Mouse (Mus musculus): Measurements from ENCODE around the gene Casp7.
"Not testable (repeated sequence)": the region's sequence is repeated elsewhere in the genome, so short reads cannot be mapped to it uniquely, and the experiment has no call there.

Gene Casp7

DNA sequence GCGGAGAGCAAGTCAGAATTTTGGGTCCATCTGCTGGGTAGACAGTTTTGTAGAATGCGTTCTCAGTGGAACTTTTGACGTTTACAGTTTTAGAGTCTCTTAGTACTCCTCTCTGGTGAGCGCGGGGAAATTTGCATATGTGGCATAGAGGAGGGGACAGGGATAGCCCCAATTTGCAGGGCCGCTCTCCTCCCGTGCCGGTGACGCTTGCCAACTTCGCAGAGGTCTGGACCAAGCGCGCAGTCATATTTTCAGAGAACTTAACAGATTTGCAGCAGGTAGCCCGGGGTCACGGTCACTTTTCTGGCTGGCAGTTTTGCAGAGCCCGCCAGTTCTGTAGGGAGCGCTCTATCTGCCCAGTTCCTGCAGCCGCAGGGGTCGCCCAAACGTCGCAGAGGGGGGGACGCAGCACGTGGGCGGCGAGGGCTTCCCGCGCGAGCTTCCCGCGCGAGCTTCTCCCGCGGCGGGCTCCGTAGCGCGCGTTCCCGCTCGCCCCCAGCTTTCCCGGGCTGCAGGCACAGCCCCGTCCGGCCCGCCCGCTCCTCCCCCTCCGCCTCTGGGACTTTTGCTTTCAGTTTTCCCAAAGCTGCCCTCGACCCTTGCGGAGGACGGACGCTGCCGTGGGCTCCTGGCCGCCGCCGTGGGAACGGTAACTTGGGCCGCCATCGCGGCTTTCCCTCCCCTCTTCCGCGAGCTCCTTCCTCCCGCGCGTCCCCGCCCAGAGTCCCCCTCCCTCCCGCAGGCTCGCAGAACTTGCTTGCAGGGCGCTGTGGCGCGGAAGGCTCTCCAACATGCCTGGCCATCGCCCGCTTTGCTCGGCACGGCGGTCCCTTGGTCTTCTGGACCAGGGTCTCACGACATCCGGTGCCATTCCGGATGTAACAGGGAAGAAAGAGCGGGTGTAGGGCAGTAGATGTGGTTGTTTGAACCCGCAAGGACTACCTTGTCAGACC is at the start of gene Casp7:
Casp7 (plus strand) TSS at position 461 of the 953 bp plus-strand sequence.
- peak; percentile 49 for DNase-seq (ENCODE audit: low spot score)

DNA sequence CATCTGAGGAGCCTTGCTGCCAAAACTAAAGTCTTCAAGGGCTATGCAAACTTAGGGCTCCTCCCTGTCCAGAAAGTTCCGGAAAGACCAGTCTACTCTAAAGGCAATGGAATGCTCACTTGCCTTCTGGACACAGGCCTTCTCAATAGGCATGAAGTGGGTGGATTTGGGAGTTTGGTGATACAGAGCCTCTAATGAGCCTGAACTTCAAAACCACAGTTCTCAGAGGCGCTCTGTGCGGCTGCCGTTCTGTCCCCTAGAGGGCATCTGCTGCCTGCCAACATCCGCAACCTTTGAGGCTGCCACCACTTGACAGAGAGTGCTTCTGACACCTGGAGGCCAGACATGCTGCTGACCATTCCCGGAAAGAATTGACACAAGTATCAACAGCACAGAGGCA is 47.6 kb upstream of the Casp7 start:
- no peak for DNase-seq (ENCODE audit: low spot score)

- no peak for DNase-seq (ENCODE audit: low spot score)
Measured at GRCm38 (mm10) chr19:56353689-56354088, 43.2 kb upstream of the Casp7 start.

- DNase-seq (ENCODE audit: low spot score): no peak
Measured at GRCm38 (mm10) chr19:56355201-56355600, 41.7 kb upstream of the Casp7 start.

DNA sequence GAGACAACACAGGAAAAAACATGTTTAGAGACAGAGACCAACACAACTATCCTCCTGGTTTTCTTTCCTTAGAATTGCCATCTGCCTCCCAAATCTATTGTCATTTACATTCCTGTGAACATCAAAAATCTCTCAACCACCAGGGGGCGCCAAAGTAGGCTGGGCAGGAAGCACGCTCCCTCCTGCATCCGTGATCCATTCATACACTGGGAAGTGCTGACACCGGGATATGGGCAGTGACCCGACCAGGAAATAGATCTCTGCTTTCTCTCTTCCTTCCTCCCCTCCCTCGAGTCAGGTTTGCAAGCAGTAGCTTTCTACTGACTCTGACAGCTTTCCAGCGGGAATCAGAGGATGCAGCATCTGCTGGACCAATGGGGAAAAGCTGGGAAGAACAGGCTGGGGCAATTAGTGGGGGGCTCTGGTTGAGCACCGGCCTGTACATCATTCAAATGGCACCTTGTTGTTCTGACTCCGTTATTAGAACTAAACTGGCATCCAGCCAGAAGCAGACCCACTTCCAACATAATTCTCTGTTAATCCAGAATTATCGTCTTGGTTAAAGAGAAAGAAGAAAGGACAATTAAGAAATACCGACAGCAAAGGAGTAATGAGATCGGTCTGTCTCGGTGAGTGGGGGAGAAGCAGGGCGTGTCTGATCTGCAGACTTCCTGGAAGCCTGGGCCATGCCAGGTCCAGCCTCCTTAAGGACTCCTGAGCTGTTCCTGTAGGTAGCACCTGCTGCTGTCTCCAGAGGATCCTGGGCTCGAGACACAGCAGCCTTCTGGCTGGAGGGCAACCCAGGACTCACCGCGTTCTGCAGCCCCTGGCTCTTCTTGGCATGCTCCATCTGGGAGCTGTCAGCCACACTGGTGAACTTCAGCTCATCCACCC is 40.2 kb upstream of the Casp7 start:
- peak; percentile 64 for DNase-seq (ENCODE audit: low spot score)

GRCm38 (mm10) chr19:56357374-56357708 is 39.6 kb upstream of the Casp7 start:
- DNase-seq (ENCODE audit: low spot score): not testable (repeated sequence)

DNA sequence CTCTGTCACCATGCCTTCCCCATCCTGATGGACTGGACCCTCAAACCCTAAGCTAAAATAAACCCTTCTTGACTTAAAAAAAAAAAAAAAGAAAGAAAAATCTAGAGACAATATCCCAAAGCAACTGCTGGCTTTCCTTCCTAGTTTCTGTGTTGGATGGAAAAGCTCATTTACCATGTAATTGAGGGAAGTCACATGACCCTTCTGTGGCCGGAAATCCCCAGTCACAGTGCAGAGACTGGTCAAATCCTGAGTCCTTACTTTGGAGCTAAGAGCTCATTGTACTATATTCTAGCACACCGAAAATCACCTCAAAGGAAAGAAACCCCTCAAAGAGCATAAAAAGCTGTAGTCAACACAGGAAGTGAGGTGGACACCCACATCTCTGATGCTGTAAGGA is 38.0 kb upstream of the Casp7 start:
- no peak for DNase-seq (ENCODE audit: low spot score)

DNA sequence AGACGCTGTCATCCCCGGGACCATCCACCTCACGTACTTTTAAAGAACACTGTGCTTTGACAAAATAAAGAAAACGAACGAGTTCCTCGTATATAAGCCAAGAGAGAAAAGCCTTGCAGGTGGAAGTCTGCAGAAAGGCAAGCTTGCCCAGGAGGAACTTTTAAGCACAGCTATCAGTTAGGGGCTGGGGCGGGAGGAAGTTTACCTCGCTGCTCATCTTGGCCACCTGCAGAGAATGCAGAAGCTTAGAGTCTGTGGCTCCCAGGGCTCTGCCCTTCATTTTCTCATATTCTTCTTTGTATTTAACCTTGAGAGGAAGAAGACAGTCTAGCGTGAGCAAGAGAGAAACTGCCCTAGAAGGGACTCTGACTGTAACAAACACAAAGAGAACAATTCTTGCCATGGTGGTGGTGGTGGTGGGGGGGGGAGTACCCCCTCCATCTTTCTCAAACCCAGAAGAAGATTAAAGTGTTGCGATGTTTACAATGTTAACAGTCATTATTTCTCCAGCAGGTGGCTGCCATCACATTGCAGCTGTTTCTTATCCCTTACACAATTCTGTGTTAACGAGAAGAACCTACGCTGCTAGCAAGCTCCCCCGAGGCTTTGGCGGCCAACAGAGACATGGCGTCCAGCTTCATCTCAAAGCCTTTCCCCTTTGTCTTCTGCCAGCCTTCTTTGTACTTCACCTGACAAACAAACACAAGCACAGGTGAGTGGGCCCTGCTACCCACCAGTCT is 33.0 kb upstream of the Casp7 start:
- DNase-seq (ENCODE audit: low spot score): no peak

DNA sequence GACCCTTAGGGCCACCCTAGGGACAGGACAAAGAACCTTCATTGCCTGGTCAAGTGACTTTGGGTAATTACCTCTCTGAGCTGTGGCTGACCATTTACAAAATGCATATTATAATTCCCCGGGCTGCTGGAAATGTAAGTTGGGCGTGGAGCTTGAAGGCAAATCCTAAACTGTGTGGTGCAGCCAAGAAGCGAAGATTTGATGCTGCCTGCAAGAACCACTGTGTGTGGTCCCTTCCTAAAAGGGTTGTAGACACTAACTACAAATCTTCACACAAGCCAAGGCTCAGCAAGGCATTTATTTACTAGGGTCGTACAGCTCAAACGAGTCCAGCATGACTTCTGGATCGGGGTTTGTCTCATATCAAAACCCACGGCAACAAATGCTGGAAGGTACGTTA is 32.4 kb upstream of the Casp7 start:
- no peak for DNase-seq (ENCODE audit: low spot score)

DNA sequence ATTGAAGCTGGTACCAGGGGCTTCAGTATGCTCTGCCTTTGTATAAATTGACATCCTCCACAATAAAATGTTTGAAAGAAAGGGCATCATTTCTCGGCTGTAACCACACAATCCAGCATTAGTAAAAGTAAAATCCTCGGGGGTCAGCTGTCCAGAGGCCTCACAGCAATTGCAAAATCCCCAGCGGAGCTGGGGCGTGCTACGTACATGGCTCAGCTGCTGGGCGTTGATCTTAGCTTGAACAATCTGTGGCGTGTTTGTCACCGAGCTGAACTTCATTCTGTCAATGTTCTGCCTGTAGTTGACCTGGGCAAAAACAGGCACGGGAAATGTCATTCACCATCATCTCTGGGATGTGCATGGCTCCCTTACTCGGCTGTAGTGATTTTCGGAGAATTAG is 30.8 kb upstream of the Casp7 start:
- no peak for DNase-seq (ENCODE audit: low spot score)

DNA sequence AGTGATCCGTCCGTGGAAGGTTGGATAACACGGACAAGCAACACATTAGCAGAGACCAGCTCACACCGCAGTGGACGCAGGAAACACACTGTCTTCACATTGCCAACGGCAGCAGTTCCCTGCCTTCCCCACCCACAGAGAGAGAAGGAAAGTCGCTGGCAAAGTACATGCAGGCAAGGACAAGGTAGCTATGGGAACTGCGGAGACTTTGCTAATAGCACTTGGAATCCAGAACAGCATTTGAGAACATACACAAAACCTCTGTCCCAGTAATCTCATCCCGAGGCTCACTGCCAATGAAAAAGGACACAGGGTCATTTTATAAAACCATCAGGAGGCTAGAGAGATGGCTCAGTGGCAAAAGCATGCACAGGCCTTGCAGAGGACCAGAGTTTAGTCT is 30.3 kb upstream of the Casp7 start:
- DNase-seq (ENCODE audit: low spot score): no peak

DNA sequence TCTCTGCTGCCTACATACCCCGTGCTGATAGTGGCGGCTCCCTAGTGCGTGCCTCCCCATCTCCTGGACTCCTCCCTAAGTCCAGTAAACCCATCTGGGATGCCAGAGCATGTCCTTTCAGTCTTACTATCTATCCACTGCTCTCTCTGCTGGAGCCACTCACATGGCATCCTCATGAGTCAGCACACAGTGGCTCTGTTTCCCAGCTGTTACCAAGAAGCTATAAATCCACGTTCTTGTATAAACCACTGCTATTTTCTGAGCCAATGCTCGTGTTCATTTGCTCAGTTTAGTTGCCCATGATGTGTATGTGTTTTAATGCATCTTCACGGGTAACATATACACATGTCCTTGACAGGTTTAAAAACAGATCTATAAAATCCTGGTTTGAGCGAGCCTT is 29.2 kb upstream of the Casp7 start:
- no peak for DNase-seq (ENCODE audit: low spot score)

GRCm38 (mm10) chr19:56368912-56369311 is 28.0 kb upstream of the Casp7 start:
- DNase-seq (ENCODE audit: low spot score): no peak

DNA sequence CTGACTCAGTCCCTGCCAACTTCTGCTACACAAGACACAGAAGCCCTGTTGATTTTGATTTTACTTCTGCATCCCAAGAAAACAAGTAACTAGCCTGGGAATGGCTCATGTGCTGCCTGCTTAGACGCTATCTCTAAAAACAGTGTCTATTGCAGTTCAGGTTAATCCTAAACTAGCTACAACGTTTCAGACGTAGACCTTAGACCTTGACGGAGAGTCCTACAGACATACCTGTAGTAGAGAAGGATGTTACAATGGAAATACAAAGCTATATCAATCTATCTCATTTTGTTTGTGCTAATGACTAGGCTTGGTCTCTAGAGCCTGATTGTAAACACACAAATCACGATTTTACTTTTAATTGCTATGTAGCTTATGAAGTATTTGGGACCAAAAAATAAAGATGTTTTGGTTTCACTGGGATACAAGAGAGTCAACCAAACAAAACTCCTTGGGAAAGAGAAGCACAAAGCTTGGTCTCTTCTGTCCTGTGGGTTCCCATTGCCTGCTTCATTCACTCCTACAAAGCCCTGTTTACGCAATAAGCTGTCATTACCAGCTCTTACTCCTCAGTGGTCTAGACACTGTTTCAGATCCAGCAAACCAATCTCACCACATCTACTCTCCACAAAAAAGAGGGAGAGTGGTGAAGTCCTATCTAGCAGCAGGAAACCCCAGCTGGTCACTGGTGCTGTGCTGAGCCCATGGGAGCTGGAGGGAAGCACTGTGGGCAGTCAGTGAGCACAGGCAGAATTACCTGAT is 26.4 kb upstream of the Casp7 start:
- DNase-seq (ENCODE audit: low spot score): no peak

GRCm38 (mm10) chr19:56372226-56372625 is 24.7 kb upstream of the Casp7 start:
- no peak for DNase-seq (ENCODE audit: low spot score)

DNA sequence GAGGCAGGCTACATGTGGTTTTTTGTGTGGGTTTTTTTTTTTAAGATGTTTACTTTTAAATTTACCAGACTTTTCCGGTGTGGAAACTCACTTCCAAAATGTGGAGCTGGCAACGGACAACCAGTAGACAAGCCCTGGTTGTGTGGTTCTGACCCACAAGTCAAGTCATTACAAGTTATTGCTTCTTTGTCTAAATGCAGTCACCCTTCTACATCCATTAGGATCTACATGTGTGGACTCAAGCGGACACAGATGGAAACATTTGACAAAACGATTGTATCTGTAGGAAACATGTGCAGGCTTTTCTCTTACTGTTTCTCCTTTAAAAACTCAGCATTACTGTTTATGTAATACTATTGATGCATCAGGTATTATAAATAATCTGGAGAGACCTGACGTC is 23.7 kb upstream of the Casp7 start:
- no peak for DNase-seq (ENCODE audit: low spot score)

- DNase-seq (ENCODE audit: low spot score): no peak
Measured at GRCm38 (mm10) chr19:56374011-56374410, 22.9 kb upstream of the Casp7 start.

GRCm38 (mm10) chr19:56378007-56378406 is 18.9 kb upstream of the Casp7 start:
- no peak for DNase-seq (ENCODE audit: low spot score)

DNA sequence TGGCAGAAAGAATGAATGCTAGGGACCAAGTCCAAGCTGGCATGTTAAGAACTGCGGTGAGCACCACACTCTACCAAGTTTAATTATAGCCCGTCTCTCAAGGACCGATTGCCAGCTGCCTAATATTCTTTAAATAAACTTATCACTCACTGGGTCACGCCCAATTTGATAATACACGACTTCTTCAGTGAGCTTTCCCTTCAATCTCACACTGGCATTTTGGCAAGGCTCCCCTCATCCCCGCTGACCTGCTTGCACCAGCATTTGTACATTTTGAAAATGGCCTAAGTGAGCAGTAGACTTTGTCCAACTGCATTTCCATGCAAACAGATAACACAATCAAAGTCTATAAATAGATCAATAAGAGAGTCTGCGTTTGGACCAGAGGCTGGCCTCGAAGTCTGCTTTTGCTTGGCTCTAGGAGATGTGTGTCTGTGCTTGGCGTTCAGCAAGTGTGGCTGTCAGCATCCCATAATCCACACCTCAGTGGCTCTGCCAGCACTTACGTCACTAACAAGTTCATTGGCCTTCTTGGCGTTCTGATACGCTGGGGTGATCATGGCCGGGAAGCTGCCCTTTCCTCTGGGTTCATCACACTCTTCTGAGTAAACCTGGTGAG is 18.3 kb upstream of the Casp7 start:
- no peak for DNase-seq (ENCODE audit: low spot score)

DNA sequence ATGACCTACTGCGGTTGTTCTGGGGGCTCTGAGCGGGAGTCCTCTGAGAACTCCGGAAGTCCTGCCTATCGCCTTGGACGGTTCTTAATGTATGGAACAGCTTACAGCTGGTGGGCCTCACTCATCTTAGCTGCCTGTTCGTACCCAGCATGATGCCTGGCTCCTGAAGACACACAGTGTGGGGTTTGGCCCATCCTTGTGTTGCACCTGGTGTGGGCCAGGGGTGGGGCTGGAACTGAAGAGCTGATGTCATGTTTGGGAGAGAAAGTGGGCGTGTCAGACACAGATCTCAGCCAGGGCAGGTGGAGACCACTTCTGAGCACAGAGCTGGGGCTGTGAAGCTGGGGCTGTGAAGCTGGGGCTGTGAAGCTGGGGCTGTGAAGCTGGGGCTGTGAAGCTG is 16.6 kb upstream of the Casp7 start:
- DNase-seq (ENCODE audit: low spot score): no peak

- DNase-seq (ENCODE audit: low spot score): no peak
Measured at GRCm38 (mm10) chr19:56381407-56381806, 15.5 kb upstream of the Casp7 start.

All from adipocyte (in vitro differentiated cells).